ENCODE assay signal across 12 mouse cellular contexts in genomic region chr13:48594031-48594430, GRCm38 (mm10). TPM values are rescaled to one million over a fixed set of nuclear protein-coding genes. Genes with fewer than 3 reads are reported as not detected.
A peak's percentile ranks its signal among the peaks of the same experiment; 100 is the strongest.
DNase-seq lines count a peak whose midpoint lies in the region; ATAC-seq lines count a peak whose summit lies in the region.
"Had no signal": no experiment of that assay in that cellular context is flagged by ENCODE, and none has a peak within 500 bp of the region (broad histone marks: within the 10 kb centered on the region; RNA-seq: fewer than 3 reads in every experiment).

No protein-coding gene starts in this region.

- no peak for ATAC-seq in embryonic facial prominence, embryonic 12.5 days (ENCODE audit: insufficient number of reproducible peaks, insufficient read depth, low FRiP score, low TSS enrichment)
- no peak for ATAC-seq in hindbrain, embryonic 15.5 days (ENCODE audit: low FRiP score, low read depth)
- peak; percentile 55; the same call in 1 of the 2 replicates for ATAC-seq in midbrain, embryonic 12.5 days (ENCODE audit: low FRiP score, low read depth)
- no peak for ATAC-seq in kidney, embryonic 14.5 days (ENCODE audit: low FRiP score, low TSS enrichment)
- ATAC-seq: lung, postnatal 0 days had no signal

- H3K9ac ChIP-seq in embryonic facial prominence, embryonic 12.5 days: no peak overlapping the region
- H3K9ac ChIP-seq in hindbrain, embryonic 15.5 days: no peak overlapping the region
- H3K9ac ChIP-seq in midbrain, embryonic 12.5 days (replicated peaks): peak overlapping the region; percentile 24; the same call in 1 of the 2 replicates
- H3K9ac ChIP-seq in kidney, embryonic 14.5 days (ENCODE audit: low read depth, low read length): no peak overlapping the region

- WGBS in embryonic facial prominence, embryonic 12.5 days: 55% methylated on average over 10 of the region's 10 CpGs
- 25% methylated on average over 10 of the region's 10 CpGs for WGBS in hindbrain, embryonic 15.5 days
- 23% methylated on average over 10 of the region's 10 CpGs for WGBS in midbrain, embryonic 12.5 days
- WGBS in kidney, embryonic 14.5 days: 76% methylated on average over 10 of the region's 10 CpGs

- no peak overlapping the region for H3K4me3 ChIP-seq in embryonic facial prominence, embryonic 12.5 days
- H3K4me3 ChIP-seq in hindbrain, embryonic 15.5 days: no peak overlapping the region
- no peak overlapping the region for H3K4me3 ChIP-seq in midbrain, embryonic 12.5 days
- no peak overlapping the region for H3K4me3 ChIP-seq in kidney, embryonic 14.5 days (ENCODE audit: low read length)

- H3K27ac ChIP-seq in embryonic facial prominence, embryonic 12.5 days: peak overlapping the region; percentile 0; the same call in 1 of the 2 replicates
- H3K27ac ChIP-seq in hindbrain, embryonic 15.5 days (replicated peaks): peak overlapping the region; percentile 44
- H3K27ac ChIP-seq in midbrain, embryonic 12.5 days (replicated peaks): peak overlapping the region; percentile 80
- H3K27ac ChIP-seq in kidney, embryonic 14.5 days (ENCODE audit: low read depth, low read length): no peak overlapping the region

- H3K27me3 ChIP-seq in embryonic facial prominence, embryonic 12.5 days: no peaks in the 10 kb centered on the region
- no peaks in the 10 kb centered on the region for H3K27me3 ChIP-seq in hindbrain, embryonic 15.5 days
- H3K27me3 ChIP-seq in midbrain, embryonic 12.5 days: 0 out of 2 replicates have a peak, but pooled peaks cover 2% of the 10 kb centered on the region
- no peaks in the 10 kb centered on the region for H3K27me3 ChIP-seq in kidney, embryonic 14.5 days (ENCODE audit: control insufficient read depth, insufficient read depth, low read length)

- H3K4me2 ChIP-seq in embryonic facial prominence, embryonic 12.5 days (replicated peaks): no peak overlapping the region
- peak overlapping the region; percentile 17; the same call in 1 of the 2 replicates for H3K4me2 ChIP-seq in hindbrain, embryonic 15.5 days
- peak overlapping the region; percentile 21 for H3K4me2 ChIP-seq in midbrain, embryonic 12.5 days (replicated peaks)
- H3K4me2 ChIP-seq in kidney, embryonic 14.5 days (replicated peaks; ENCODE audit: low read depth, low read length): no peak overlapping the region

- peaks cover 11% of the 10 kb centered on the region for H3K36me3 ChIP-seq in embryonic facial prominence, embryonic 12.5 days
- H3K36me3 ChIP-seq in hindbrain, embryonic 15.5 days: peaks cover 7% of the 10 kb centered on the region; the same call in 1 of the 2 replicates
- H3K36me3 ChIP-seq in midbrain, embryonic 12.5 days: peaks cover 6% of the 10 kb centered on the region
- H3K36me3 ChIP-seq in kidney, embryonic 14.5 days (ENCODE audit: control insufficient read depth, insufficient read depth, low read length): peaks cover 6% of the 10 kb centered on the region; the same call in 1 of the 2 replicates

- DNase-seq in embryo, embryonic 11 days: peak; percentile 36
- DNase-seq in embryo, embryonic 9.5 days (ENCODE audit: extremely low spot score): no peak
- DNase-seq in kidney, adult 18-20 months: no peak
- DNase-seq in urinary bladder, postnatal 36 days (ENCODE audit: low spot score in 2 of 2): no peak
- DNase-seq: adrenal gland, postnatal 14 days; cerebellum, postnatal 36 days; gastrocnemius, postnatal 36 days had no signal

- no peaks in the 10 kb centered on the region for H3K9me3 ChIP-seq in embryonic facial prominence, embryonic 12.5 days
- no peaks in the 10 kb centered on the region for H3K9me3 ChIP-seq in hindbrain, embryonic 15.5 days
- H3K9me3 ChIP-seq in midbrain, embryonic 12.5 days: no peaks in the 10 kb centered on the region
- H3K9me3 ChIP-seq in kidney, embryonic 14.5 days (ENCODE audit: control insufficient read depth, low read length): no peaks in the 10 kb centered on the region

- H3K4me1 ChIP-seq in embryonic facial prominence, embryonic 12.5 days: peaks cover 9% of the 10 kb centered on the region
- peaks cover 23% of the 10 kb centered on the region for H3K4me1 ChIP-seq in hindbrain, embryonic 15.5 days (replicated peaks)
- peaks cover 27% of the 10 kb centered on the region for H3K4me1 ChIP-seq in midbrain, embryonic 12.5 days
- H3K4me1 ChIP-seq in kidney, embryonic 14.5 days (ENCODE audit: control insufficient read depth, insufficient read depth, low read length): 0 out of 2 replicates have a peak, but pooled peaks cover 2% of the 10 kb centered on the region

RNA-seq across cellular contexts. Expression of gene Ptpdc1, which starts 31.4 kb away (rescaled TPM):
- polyA plus RNA-seq in embryonic facial prominence, embryonic 12.5 days (2016; fragmentation: Nextera tagmentation; extraction: Ambion mirVana): 23.5 and 25.3 TPM in 2 replicates
- 16.4 and 17.2 TPM in 2 replicates for polyA plus RNA-seq in hindbrain, embryonic 15.5 days (2015; fragmentation: Nextera tagmentation; extraction: Ambion mirVana)
- polyA plus RNA-seq in midbrain, embryonic 12.5 days (2016; fragmentation: Nextera tagmentation; extraction: Ambion mirVana): 16.9 and 20.9 TPM in 2 replicates
- 6.5 and 15.0 TPM in 2 replicates for polyA plus RNA-seq in kidney, embryonic 14.5 days (2014; fragmentation: Nextera tagmentation; extraction: Ambion mirVana)

Comparison
In these comparisons a context has a peak if more than half of its experiments do, and no peak if none do; other contexts are left out.
1. H3K4me2 ChIP-seq: peak in hindbrain, embryonic 15.5 days (single experiment) and midbrain, embryonic 12.5 days (single experiment); none in embryonic facial prominence, embryonic 12.5 days (single experiment) and kidney, embryonic 14.5 days (single experiment).